Mouse (Mus musculus): ENCODE results near the gene Wipf2. TPM values are rescaled to one million over a fixed set of nuclear protein-coding genes. Genes with fewer than 3 reads are reported as not detected.
"Not testable (repeated sequence)": the region's sequence is repeated elsewhere in the genome, so short reads cannot be mapped to it uniquely, and the experiment has no call there.

Gene Wipf2
- total and polyA plus RNA-seq, 2 experiments from 2014 or later: 3.5 to 10.4 TPM

DNA sequence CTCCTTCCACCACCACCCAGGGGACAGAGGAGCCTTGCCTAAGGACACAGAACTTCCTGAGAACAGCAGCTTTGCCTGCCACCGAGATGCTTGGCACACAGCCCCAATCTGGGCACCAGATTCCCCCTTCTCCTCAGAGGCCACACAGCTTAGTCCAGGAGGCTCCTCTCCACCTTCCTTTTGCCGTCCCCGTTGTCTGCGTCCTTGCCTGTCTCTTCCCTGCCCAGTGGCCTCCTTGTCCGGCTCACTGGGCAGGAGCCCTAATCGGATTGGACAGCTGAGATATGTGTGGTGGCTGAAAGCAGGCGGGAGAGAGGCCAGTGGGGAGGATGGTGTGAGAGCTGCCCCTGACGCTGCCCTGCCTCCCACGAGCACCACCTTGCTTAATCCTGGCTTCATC is 66.1 kb downstream of the Wipf2 start:
- peaks cover 58% of the 10 kb centered on the region for H3K4me1 ChIP-seq (ENCODE audit: insufficient read depth, low read length)
- H3K9me3 ChIP-seq (ENCODE audit: low read length): no peaks in the 10 kb centered on the region
- 7% methylated on average over 9 of the region's 9 CpGs for WGBS
- H3K4me2 ChIP-seq (ENCODE audit: low read depth, low read length): peak overlapping the region; percentile 60
- H3K27ac ChIP-seq: peak overlapping the region; percentile 64
- TF ChIP-seq CTCF (IDR thresholded peaks at IDR 0.05; ENCODE audit: low read depth): no peak
- H3K36me3 ChIP-seq (ENCODE audit: insufficient read depth, low read length): no peaks in the 10 kb centered on the region
- ATAC-seq (no peak), DNase-seq (ENCODE audit: low spot score) (peak; percentile 57)
- no peaks in the 10 kb centered on the region for H3K27me3 ChIP-seq (ENCODE audit: insufficient read depth, low read length)
- peak overlapping the region; percentile 10; the same call in 1 of the 2 replicates for H3K4me3 ChIP-seq (ENCODE audit: low read length)
- peak overlapping the region; percentile 40 for H3K9ac ChIP-seq (replicated peaks; ENCODE audit: low read length)

DNA sequence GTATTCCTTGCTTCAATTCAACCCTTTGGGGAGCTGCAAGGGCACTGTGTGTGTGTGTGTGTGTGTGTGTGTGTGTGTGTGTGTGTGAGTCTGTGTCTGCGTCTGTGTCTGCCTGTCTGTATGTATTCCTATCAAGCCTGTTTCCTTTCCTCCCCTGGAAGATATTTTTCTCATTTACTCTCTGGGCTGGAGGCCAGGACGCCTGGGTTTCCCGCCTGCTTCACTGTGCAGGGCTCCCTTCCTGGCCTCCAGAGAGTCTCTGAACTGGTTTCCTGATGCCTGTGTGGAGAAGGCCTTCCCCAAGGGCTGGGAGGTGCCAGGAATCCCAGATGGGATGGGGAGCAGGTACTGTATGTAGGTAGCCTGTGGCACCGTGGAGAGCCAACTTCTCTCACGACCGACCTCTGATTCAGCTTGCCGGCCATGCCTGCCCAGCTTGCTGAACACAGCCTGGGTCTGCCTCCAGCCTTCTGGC is 66.7 kb downstream of the Wipf2 start:
- 24% methylated on average over 7 of the region's 7 CpGs for WGBS
- H3K4me1 ChIP-seq (ENCODE audit: insufficient read depth, low read length): peaks cover 52% of the 10 kb centered on the region
- H3K36me3 ChIP-seq (ENCODE audit: insufficient read depth, low read length): no peaks in the 10 kb centered on the region
- no peaks in the 10 kb centered on the region for H3K9me3 ChIP-seq (ENCODE audit: low read length)
- H3K27ac ChIP-seq: peak overlapping the region; percentile 64
- peak overlapping the region; percentile 40 for H3K9ac ChIP-seq (replicated peaks; ENCODE audit: low read length)
- H3K4me3 ChIP-seq (ENCODE audit: low read length): no peak overlapping the region
- TF ChIP-seq CTCF (IDR thresholded peaks at IDR 0.05; ENCODE audit: low read depth): no peak
- ATAC-seq (no peak), DNase-seq (ENCODE audit: low spot score) (no peak)
- H3K4me2 ChIP-seq (ENCODE audit: low read depth, low read length): peak overlapping the region; percentile 60
- H3K27me3 ChIP-seq (ENCODE audit: insufficient read depth, low read length): no peaks in the 10 kb centered on the region

DNA sequence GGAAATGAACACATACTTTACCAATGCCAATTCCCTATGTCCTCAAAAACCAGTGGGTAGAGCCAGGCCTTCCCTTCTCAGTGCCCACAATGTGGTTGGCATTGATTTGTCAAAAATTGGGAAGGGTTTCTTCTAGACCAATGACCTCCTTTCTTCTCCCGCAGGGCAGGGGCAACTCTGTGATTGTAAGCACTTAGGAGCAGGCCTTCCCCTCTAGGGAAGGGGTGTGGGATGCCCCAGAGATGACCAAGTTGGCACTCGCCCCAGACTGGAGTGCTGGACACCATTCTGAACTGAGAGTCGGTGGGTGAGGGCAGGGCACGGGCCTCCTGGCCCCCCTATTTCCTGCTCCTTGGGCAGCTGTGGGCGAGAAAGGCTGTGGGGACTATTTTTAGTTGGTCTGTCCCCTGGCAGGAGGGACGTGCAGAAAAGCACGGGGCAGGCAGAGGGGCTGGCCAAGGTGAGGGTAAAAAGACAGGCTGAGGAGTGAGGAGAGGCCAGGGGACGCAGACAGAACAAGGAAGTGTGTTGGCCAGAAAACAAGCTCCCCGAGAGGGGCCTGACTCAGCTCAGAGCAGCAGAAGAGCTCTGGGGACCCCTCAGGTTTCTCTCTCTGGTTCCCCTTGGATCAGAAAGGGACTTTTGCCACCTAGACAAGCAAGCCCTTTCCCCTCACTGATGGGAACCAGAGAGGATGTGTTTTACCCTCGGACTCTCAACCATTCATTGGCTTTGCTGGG is 67.5 kb downstream of the Wipf2 start:
- H3K4me3 ChIP-seq (ENCODE audit: low read length): no peak overlapping the region
- no peaks in the 10 kb centered on the region for H3K27me3 ChIP-seq (ENCODE audit: insufficient read depth, low read length)
- DNase-seq (ENCODE audit: low spot score) (peak; percentile 58), ATAC-seq (no peak)
- peak overlapping the region; percentile 64 for H3K27ac ChIP-seq
- no peak overlapping the region for H3K4me2 ChIP-seq (ENCODE audit: low read depth, low read length)
- 32% methylated on average over 10 of the region's 10 CpGs for WGBS
- no peaks in the 10 kb centered on the region for H3K36me3 ChIP-seq (ENCODE audit: insufficient read depth, low read length)
- peak overlapping the region; percentile 13; the same call in 1 of the 2 replicates for H3K9ac ChIP-seq (replicated peaks; ENCODE audit: low read length)
- TF ChIP-seq CTCF (IDR thresholded peaks at IDR 0.05; ENCODE audit: low read depth): no peak
- H3K9me3 ChIP-seq (ENCODE audit: low read length): no peaks in the 10 kb centered on the region
- H3K4me1 ChIP-seq (ENCODE audit: insufficient read depth, low read length): peaks cover 48% of the 10 kb centered on the region

DNA sequence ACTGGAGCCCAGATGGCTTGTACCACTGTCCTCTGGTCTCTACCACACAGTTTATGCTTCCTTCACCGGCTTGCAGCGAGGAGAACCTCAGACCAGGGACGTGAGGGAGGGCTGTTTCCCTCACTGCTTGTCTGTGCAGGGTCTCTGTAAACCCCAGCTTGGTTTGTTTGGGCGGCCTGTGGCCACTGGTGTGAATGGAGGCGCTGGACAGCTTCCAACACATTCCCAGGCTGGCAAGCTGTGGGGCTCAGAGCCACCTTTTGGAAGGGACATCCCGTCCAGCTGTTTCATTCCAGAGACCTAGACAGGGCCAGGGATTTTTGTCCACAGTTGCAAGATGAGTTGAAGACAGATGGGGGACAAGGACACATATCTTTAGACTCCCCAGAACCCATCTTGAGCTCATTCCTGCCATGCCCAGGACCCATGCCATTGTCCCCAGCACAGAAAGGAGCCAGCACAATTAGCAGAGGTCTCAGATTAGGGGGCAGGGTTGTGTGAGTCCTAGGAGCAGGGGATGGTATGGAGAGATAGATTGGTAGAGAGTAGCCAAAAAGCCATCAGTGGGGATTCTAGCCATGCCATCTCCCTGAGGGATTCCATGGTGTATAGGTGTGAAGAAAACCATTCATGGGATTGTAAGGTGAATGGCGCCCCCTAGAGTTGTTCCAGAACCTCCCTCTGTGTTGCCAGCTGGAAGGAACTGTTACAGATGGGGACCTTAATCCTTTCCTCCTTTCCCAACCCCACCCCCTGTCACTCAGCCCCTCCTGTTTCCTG is 68.3 kb downstream of the Wipf2 start:
- H3K36me3 ChIP-seq (ENCODE audit: insufficient read depth, low read length): no peaks in the 10 kb centered on the region
- H3K27me3 ChIP-seq (ENCODE audit: insufficient read depth, low read length): no peaks in the 10 kb centered on the region
- H3K9ac ChIP-seq (replicated peaks; ENCODE audit: low read length): no peak overlapping the region
- peak; percentile 34; the same call in 1 of the 2 replicates for TF ChIP-seq CTCF (IDR thresholded peaks at IDR 0.05; ENCODE audit: low read depth)
- H3K27ac ChIP-seq: peak overlapping the region; percentile 64; the same call in 1 of the 2 replicates
- no peaks in the 10 kb centered on the region for H3K9me3 ChIP-seq (ENCODE audit: low read length)
- DNase-seq (ENCODE audit: low spot score): peak; percentile 57
- WGBS: 19% methylated on average over 7 of the region's 7 CpGs
- ATAC-seq: no peak
- H3K4me3 ChIP-seq (ENCODE audit: low read length): no peak overlapping the region
- H3K4me1 ChIP-seq (ENCODE audit: insufficient read depth, low read length): peaks cover 50% of the 10 kb centered on the region
- no peak overlapping the region for H3K4me2 ChIP-seq (ENCODE audit: low read depth, low read length)

DNA sequence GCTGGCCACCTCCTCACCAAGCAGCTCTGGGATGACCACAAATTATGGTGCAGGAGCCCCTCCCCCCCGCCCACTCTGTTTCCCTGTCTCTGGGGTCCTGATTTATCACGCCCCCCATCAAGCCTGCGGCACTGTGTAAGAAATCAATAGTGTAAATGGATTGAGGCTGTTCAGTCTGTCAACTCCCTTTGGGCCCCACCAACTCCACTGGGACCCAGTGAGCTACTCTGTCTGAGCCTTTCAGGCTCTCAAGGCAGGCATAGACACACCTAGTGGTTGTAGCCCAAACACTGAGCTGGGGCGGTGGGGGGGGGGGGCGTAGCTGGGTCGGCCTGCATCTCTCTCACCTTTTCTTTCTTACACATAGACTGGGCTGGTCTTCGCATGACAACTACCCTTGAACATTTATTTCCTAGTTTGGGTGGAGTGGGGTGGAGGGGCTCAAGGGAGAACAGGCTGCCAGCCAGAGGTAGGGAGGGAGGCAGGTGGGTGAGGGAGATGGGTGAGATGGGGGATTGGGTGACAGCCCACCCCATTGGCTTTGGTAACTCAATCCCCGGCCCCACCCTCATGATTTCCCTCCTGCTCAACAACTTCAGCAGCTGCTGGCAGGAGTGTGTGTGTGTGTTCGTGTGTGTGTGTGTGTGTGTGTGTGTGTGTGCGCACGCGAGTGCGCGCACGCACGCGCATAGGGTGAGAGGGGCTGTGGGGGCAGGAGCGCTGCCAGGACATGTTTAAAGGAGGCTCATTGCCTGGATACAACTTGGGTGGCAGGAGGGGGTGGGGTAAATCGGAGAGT is 69.1 kb downstream of the Wipf2 start:
- Histone ChIP-seq H3K4me1 (ENCODE audit: insufficient read depth, low read length) (peaks cover 54% of the 10 kb centered on the region), H3K27ac (no peak overlapping the region), H3K9ac (replicated peaks; ENCODE audit: low read length) (no peak overlapping the region), H3K4me3 (ENCODE audit: low read length) (no peak overlapping the region), H3K4me2 (ENCODE audit: low read depth, low read length) (no peak overlapping the region), H3K9me3 (ENCODE audit: low read length) (no peaks in the 10 kb centered on the region), H3K36me3 (ENCODE audit: insufficient read depth, low read length) (no peaks in the 10 kb centered on the region), H3K27me3 (ENCODE audit: insufficient read depth, low read length) (no peaks in the 10 kb centered on the region)
- whole genome bisulfite sequencing: 31% methylated on average over 19 of the region's 19 CpGs
- no peak for TF ChIP-seq CTCF (IDR thresholded peaks at IDR 0.05; ENCODE audit: low read depth)
- no peak for DNase-seq (ENCODE audit: low spot score)
- no peak for ATAC-seq

DNA sequence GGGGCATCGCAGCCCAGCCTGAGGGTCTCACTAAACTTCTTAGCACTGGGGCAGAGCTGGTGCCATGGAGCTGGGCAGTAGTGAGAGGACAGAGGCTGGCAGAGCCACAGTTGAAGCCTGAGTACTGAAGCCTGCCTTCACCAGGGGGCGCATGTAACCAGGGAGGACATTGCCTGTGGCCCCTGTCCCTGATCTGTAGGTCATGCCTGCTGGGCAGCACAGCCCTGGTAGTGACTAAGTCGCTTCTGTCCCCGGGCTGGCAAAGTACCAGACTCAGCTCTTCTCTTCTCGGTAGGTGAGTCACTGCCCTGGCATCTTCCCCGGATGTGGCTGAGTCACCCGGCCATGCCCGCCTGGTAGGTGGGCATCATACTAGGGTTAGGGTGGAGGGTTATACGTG is 69.7 kb downstream of the Wipf2 start:
- Histone ChIP-seq H3K9ac (replicated peaks; ENCODE audit: low read length) (no peak overlapping the region), H3K4me3 (ENCODE audit: low read length) (no peak overlapping the region), H3K4me1 (ENCODE audit: insufficient read depth, low read length) (peaks cover 53% of the 10 kb centered on the region), H3K27me3 (ENCODE audit: insufficient read depth, low read length) (no peaks in the 10 kb centered on the region), H3K36me3 (ENCODE audit: insufficient read depth, low read length) (no peaks in the 10 kb centered on the region), H3K4me2 (ENCODE audit: low read depth, low read length) (0 out of 2 replicates have a peak overlapping the region, but pooled peaks have one; percentile 4), H3K9me3 (ENCODE audit: low read length) (no peaks in the 10 kb centered on the region), H3K27ac (no peak overlapping the region)
- WGBS: 32% methylated on average over 9 of the region's 9 CpGs
- DNase-seq (ENCODE audit: low spot score) (peak; percentile 48), ATAC-seq (no peak)
- peak; percentile 68 for TF ChIP-seq CTCF (IDR thresholded peaks at IDR 0.05; ENCODE audit: low read depth)

DNA sequence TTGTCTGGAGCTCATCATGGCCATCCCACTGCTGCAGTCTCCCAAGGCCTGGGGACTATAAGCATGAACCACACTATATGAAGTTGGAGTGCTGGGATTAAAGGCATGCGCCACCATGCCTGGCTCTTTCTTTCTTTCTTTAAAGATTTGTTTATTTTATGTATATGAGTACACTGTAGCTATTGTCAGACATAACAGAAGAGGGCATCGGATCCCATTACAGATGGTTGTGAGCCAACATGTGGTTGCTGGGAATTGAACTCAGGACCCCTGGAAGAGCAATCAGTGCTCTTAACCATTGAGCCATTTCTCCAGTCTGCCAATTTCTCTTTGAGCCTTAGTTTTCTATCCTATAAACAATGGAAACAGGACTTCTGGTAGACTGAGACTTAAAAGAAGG is 70.4 kb downstream of the Wipf2 start:
- H3K9ac ChIP-seq (replicated peaks; ENCODE audit: low read length); H3K4me2 ChIP-seq (ENCODE audit: low read depth, low read length); H3K36me3 ChIP-seq (ENCODE audit: insufficient read depth, low read length); H3K9me3 ChIP-seq (ENCODE audit: low read length); ATAC-seq; H3K27me3 ChIP-seq (ENCODE audit: insufficient read depth, low read length); DNase-seq (ENCODE audit: low spot score); H3K27ac ChIP-seq; H3K4me3 ChIP-seq (ENCODE audit: low read length): not testable (repeated sequence)
- WGBS: 87% methylated on average over 2 of the region's 2 CpGs
- H3K4me1 ChIP-seq (ENCODE audit: insufficient read depth, low read length): peaks cover 47% of the 10 kb centered on the region
